Mouse (Mus musculus): ENCODE data around the gene Cd244a. TPM values are rescaled to one million over a fixed set of nuclear protein-coding genes. Genes with fewer than 3 reads are reported as not detected.

Gene Cd244a
- total RNA-seq, 4 experiments from 2014 or later = 0.13 to 0.93 (median 0.41) TPM

- DNase-seq (ENCODE audit: low spot score in 2 of 2) = no peak
Observed at GRCm38 (mm10) chr1:171647716-171648115, 88.7 kb downstream of the Cd244a start.

GRCm38 (mm10) chr1:171648840-171649239, 89.8 kb downstream of the Cd244a start:
- no peak for DNase-seq (ENCODE audit: low spot score in 2 of 2)

GRCm38 (mm10) chr1:171652734-171653133, 93.7 kb downstream of the Cd244a start, which contains the start of gene Slamf7:
TSS of gene Slamf7 (minus strand) at chr1:171653035.
- no peak for DNase-seq (ENCODE audit: low spot score in 2 of 2)

GRCm38 (mm10) chr1:171658561-171658991, 99.6 kb downstream of the Cd244a start:
- DNase-seq (ENCODE audit: low spot score in 2 of 2) = peak in 1 of 2 experiments; percentile 23

Small RNAs within 50 kb of the gene (microRNA-seq; reads per million reads assigned to microRNA genes)
- 0 reads per million in 2 experiments for gene Mir7683

Other genes starting within 250 kb of the Cd244a start
- gene Dedd, start 230.0 kb upstream of the Cd244a start, total RNA-seq (2022) = 10 to 100 TPM; 35.0 to 39.7 (median 37.4) TPM
- 10 to 100 TPM; 35.8 to 48.8 (median 43.5) TPM for gene Nit1, start 213.5 kb upstream of the Cd244a start, total RNA-seq (2022)
- gene Pfdn2, start 213.5 kb upstream of the Cd244a start, total RNA-seq (2022) = 100 to 1,000 TPM; 107 to 204 (median 164) TPM
- gene Klhdc9, start 198.4 kb upstream of the Cd244a start, total RNA-seq (2022) = 10 to 100 TPM in 3 of 4 experiments, 1 to 10 TPM in 1; 10.0 to 12.8 (median 12.4) TPM
- gene Nectin4, start 189.1 kb upstream of the Cd244a start, total RNA-seq (2022) = 1 to 10 TPM; 4.3 to 4.9 (median 4.6) TPM
- 1 to 10 TPM; 2.1 to 5.5 (median 3.0) TPM for gene Arhgap30, start 170.2 kb upstream of the Cd244a start, total RNA-seq (2022)
- 100 to 1,000 TPM in 1 of 4 experiments, 10 to 100 TPM in 3; 89.5 to 102 (median 96.9) TPM for gene Usf1, start 147.9 kb upstream of the Cd244a start, total RNA-seq (2022)
- gene Tstd1, start 140.3 kb upstream of the Cd244a start, total RNA-seq (2022) = 1 to 10 TPM; 1.5 to 3.2 (median 2.4) TPM
- 10 to 100 TPM in 2 of 4 experiments, 1 to 10 TPM in 2; 7.7 to 10.3 (median 9.1) TPM for gene F11r, start 121.7 kb upstream of the Cd244a start, total RNA-seq (2022)
- 1 to 10 TPM; 4.2 to 6.5 (median 4.6) TPM for gene Alyref2, start 55.7 kb upstream of the Cd244a start, total RNA-seq (2022)
- not detected for gene Itln1, start 23.9 kb upstream of the Cd244a start, total RNA-seq (2022)
- 1 to 10 TPM in 2 of 4 experiments, under 1 TPM in 1, not detected in 1; 0.28 to 2.3 (median 1.7) TPM for gene Ly9, start 48.2 kb downstream of the Cd244a start, total RNA-seq (2022)
- gene Slamf7, start 93.8 kb downstream of the Cd244a start, total RNA-seq (2022) = under 1 TPM in 2 of 4 experiments, not detected in 2; 0.07 to 0.15 TPM
- gene Cd48, start 122.8 kb downstream of the Cd244a start, total RNA-seq (2022) = 1 to 10 TPM in 2 of 4 experiments, under 1 TPM in 2; 0.68 to 4.8 (median 2.5) TPM
- under 1 TPM; 0.18 to 0.63 (median 0.35) TPM for gene Slamf1, start 207.9 kb downstream of the Cd244a start, total RNA-seq (2022)